Mouse (Mus musculus): ENCODE data around the gene Scamp2.

Gene Scamp2

GRCm38 (mm10) chr9:57552139-57552887, 8.4 kb upstream of the Scamp2 start, which contains the start of gene Mpi:
Gene Mpi, minus strand, starts transcription at chr9:57552763.
- peak; percentile 59 for DNase-seq

GRCm38 (mm10) chr9:57553119-57553518, 7.6 kb upstream of the Scamp2 start:
- DNase-seq, result no peak

GRCm38 (mm10) chr9:57554753-57555152, 6.0 kb upstream of the Scamp2 start:
- DNase-seq, result no peak

- no peak for DNase-seq
Measured at GRCm38 (mm10) chr9:57557215-57557614, 3.5 kb upstream of the Scamp2 start.

- DNase-seq, result no peak
Measured at GRCm38 (mm10) chr9:57558625-57559024, 2.1 kb upstream of the Scamp2 start.

GRCm38 (mm10) chr9:57559568-57559967, 1.2 kb upstream of the Scamp2 start:
- no peak for DNase-seq

GRCm38 (mm10) chr9:57560263-57560662, 480 bp upstream of the Scamp2 start:
- DNase-seq, result no peak

GRCm38 (mm10) chr9:57561711-57562099, 962 bp downstream of the Scamp2 start:
- DNase-seq, result no peak

GRCm38 (mm10) chr9:57562896-57563372, 2.2 kb downstream of the Scamp2 start:
- no peak for DNase-seq

GRCm38 (mm10) chr9:57564609-57565008, 3.9 kb downstream of the Scamp2 start:
- DNase-seq, result no peak

GRCm38 (mm10) chr9:57565741-57566221, 5.0 kb downstream of the Scamp2 start:
- no peak for DNase-seq

- no peak for DNase-seq
Measured at GRCm38 (mm10) chr9:57566846-57567245, 6.1 kb downstream of the Scamp2 start.

GRCm38 (mm10) chr9:57568500-57568899, 7.8 kb downstream of the Scamp2 start:
- DNase-seq, result no peak

GRCm38 (mm10) chr9:57574397-57574796, 13.7 kb downstream of the Scamp2 start:
- DNase-seq, result no peak

- DNase-seq, result no peak
Measured at GRCm38 (mm10) chr9:57575577-57575976, 14.8 kb downstream of the Scamp2 start.

- DNase-seq, result no peak
Measured at GRCm38 (mm10) chr9:57577144-57577849, 16.6 kb downstream of the Scamp2 start.

GRCm38 (mm10) chr9:57584991-57585390, 24.2 kb downstream of the Scamp2 start:
- no peak for DNase-seq

- DNase-seq, result peak; percentile 70
Measured at GRCm38 (mm10) chr9:57589224-57590126, 28.7 kb downstream of the Scamp2 start, which contains the start of gene Ulk3. Gene Ulk3, plus strand, starts transcription at chr9:57589452.

- DNase-seq, result no peak
Measured at GRCm38 (mm10) chr9:57590726-57591125, 30.0 kb downstream of the Scamp2 start.

GRCm38 (mm10) chr9:57593454-57594173, 32.9 kb downstream of the Scamp2 start:
- no peak for DNase-seq

GRCm38 (mm10) chr9:57594174-57594509, 33.4 kb downstream of the Scamp2 start:
- DNase-seq, result no peak

- DNase-seq, result no peak
Measured at GRCm38 (mm10) chr9:57597265-57597664, 36.5 kb downstream of the Scamp2 start.
